Mouse (Mus musculus) stomach, postnatal 0 days (tissue): ENCODE data around the gene Apoe.

ENCODE experiments used
- CTCF ChIP-seq: IDR thresholded peaks from 2 replicates; pipeline ENCODE4 v1.5.1; 2016; ENCODE audit warnings: antibody characterized with exemption, low read depth, mild to moderate bottlenecking, moderate library complexity
- EP300 ChIP-seq: optimal IDR thresholded peaks from 2 replicates; pipeline ENCODE3; 2016; ENCODE audit warnings: antibody characterized with exemption

GRCm38 (mm10) chr7:19694336-19695212 is 4.4 kb downstream of the Apoe start:
- TF ChIP-seq CTCF = no peak
- TF ChIP-seq EP300 = no peak
